Mouse (Mus musculus): ENCODE measurements at regions not wholly inside any gene's neighbourhood (a gene's known extent, or its start where the extent isn't known, plus 50 kb on each side); places are given as distances from the start of the nearest gene placed in this dataset.
A peak's percentile ranks its signal among the peaks of the same experiment; 100 is the strongest.

DNA sequence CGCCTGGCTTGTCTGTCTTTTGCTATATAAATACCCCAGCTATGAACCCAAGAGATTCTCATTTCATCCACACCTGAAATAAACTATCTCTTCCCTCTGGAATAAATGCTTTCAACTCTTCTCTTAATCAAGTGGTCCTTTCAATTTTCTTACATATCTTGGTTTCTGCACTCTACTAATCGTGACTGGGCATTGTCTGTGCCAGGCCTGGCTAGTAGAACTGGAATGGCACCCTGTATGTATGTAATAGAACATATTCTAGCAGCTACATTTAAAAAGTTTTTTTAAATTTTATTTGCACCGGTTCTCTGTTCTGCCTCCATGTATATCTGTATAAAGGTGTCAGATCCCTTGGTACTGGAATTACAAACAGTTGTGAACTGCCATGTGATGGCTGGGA, 68.2 kb upstream of the Zfp644 start:
- Histone ChIP-seq H3K4me1 (replicated peaks; ENCODE audit: control insufficient read depth, insufficient read depth, low read length) (no peaks in the 10 kb centered on the region), H3K4me2 (no peak overlapping the region), H3K27ac (ENCODE audit: low read depth, low read length) (no peak overlapping the region), H3K4me3 (ENCODE audit: low read depth, low read length) (no peak overlapping the region), H3K36me3 (ENCODE audit: control insufficient read depth, insufficient read depth, low read length) (no peaks in the 10 kb centered on the region), H3K9me3 (ENCODE audit: control insufficient read depth, low read length) (no peaks in the 10 kb centered on the region), H3K27me3 (replicated peaks; ENCODE audit: control insufficient read depth, insufficient read depth, low read length) (no peaks in the 10 kb centered on the region), H3K9ac (ENCODE audit: low read depth, low read length) (no peak overlapping the region)
- no peak for ATAC-seq (replicated peaks; ENCODE audit: low FRiP score)
- WGBS, result 77% methylated on average over 3 of the region's 3 CpGs
- DNase-seq (ENCODE audit: low spot score), result no peak

GRCm38 (mm10) chr5:106763283-106763682, 66.2 kb upstream of the Zfp644 start:
- Histone ChIP-seq H3K36me3 (ENCODE audit: control insufficient read depth, insufficient read depth, low read length) (no peaks in the 10 kb centered on the region), H3K4me3 (ENCODE audit: low read depth, low read length) (no peak overlapping the region), H3K4me2 (no peak overlapping the region), H3K9me3 (ENCODE audit: control insufficient read depth, low read length) (no peaks in the 10 kb centered on the region), H3K27ac (ENCODE audit: low read depth, low read length) (no peak overlapping the region), H3K9ac (ENCODE audit: low read depth, low read length) (no peak overlapping the region), H3K27me3 (replicated peaks; ENCODE audit: control insufficient read depth, insufficient read depth, low read length) (peaks cover 4% of the 10 kb centered on the region; the same call in 1 of the 2 replicates), H3K4me1 (replicated peaks; ENCODE audit: control insufficient read depth, insufficient read depth, low read length) (no peaks in the 10 kb centered on the region)
- ATAC-seq (replicated peaks; ENCODE audit: low FRiP score) (no peak), DNase-seq (ENCODE audit: low spot score) (no peak)
- 59% methylated on average over 3 of the region's 3 CpGs for WGBS

GRCm38 (mm10) chr5:106758036-106758435, 60.9 kb upstream of the Zfp644 start:
- no peak overlapping the region for H3K27ac ChIP-seq (ENCODE audit: low read depth, low read length)
- DNase-seq (ENCODE audit: low spot score), result no peak
- H3K9me3 ChIP-seq (ENCODE audit: control insufficient read depth, low read length), result no peaks in the 10 kb centered on the region
- H3K4me3 ChIP-seq (ENCODE audit: low read depth, low read length), result no peak overlapping the region
- H3K4me1 ChIP-seq (replicated peaks; ENCODE audit: control insufficient read depth, insufficient read depth, low read length), result peaks cover 3% of the 10 kb centered on the region; the same call in 1 of the 2 replicates
- no peaks in the 10 kb centered on the region for H3K36me3 ChIP-seq (ENCODE audit: control insufficient read depth, insufficient read depth, low read length)
- no peak for ATAC-seq (replicated peaks; ENCODE audit: low FRiP score)
- 14% methylated on average over 16 of the region's 16 CpGs for WGBS
- H3K9ac ChIP-seq (ENCODE audit: low read depth, low read length), result no peak overlapping the region
- H3K4me2 ChIP-seq, result peak overlapping the region; percentile 55
- H3K27me3 ChIP-seq (replicated peaks; ENCODE audit: control insufficient read depth, insufficient read depth, low read length), result peaks cover 27% of the 10 kb centered on the region

GRCm38 (mm10) chr5:106757436-106757835, 60.3 kb upstream of the Zfp644 start:
- peak; percentile 39 for DNase-seq (ENCODE audit: low spot score)
- no peak for ATAC-seq (replicated peaks; ENCODE audit: low FRiP score)
- H3K9ac ChIP-seq (ENCODE audit: low read depth, low read length), result no peak overlapping the region
- H3K27ac ChIP-seq (ENCODE audit: low read depth, low read length), result no peak overlapping the region
- H3K4me3 ChIP-seq (ENCODE audit: low read depth, low read length), result peak overlapping the region; percentile 21; the same call in 1 of the 2 replicates
- peak overlapping the region; percentile 55 for H3K4me2 ChIP-seq
- WGBS, result 2% methylated on average over 14 of the region's 14 CpGs
- H3K36me3 ChIP-seq (ENCODE audit: control insufficient read depth, insufficient read depth, low read length), result no peaks in the 10 kb centered on the region
- peaks cover 27% of the 10 kb centered on the region for H3K27me3 ChIP-seq (replicated peaks; ENCODE audit: control insufficient read depth, insufficient read depth, low read length)
- peaks cover 3% of the 10 kb centered on the region; the same call in 1 of the 2 replicates for H3K4me1 ChIP-seq (replicated peaks; ENCODE audit: control insufficient read depth, insufficient read depth, low read length)
- H3K9me3 ChIP-seq (ENCODE audit: control insufficient read depth, low read length), result no peaks in the 10 kb centered on the region

- WGBS, result 7% methylated on average over 10 of the region's 10 CpGs
- Histone ChIP-seq H3K36me3 (ENCODE audit: control insufficient read depth, insufficient read depth, low read length) (no peaks in the 10 kb centered on the region), H3K4me2 (peak overlapping the region; percentile 55), H3K9ac (ENCODE audit: low read depth, low read length) (no peak overlapping the region), H3K9me3 (ENCODE audit: control insufficient read depth, low read length) (no peaks in the 10 kb centered on the region), H3K27ac (ENCODE audit: low read depth, low read length) (no peak overlapping the region), H3K4me1 (replicated peaks; ENCODE audit: control insufficient read depth, insufficient read depth, low read length) (peaks cover 3% of the 10 kb centered on the region; the same call in 1 of the 2 replicates), H3K27me3 (replicated peaks; ENCODE audit: control insufficient read depth, insufficient read depth, low read length) (peaks cover 27% of the 10 kb centered on the region), H3K4me3 (ENCODE audit: low read depth, low read length) (peak overlapping the region; percentile 21; the same call in 1 of the 2 replicates)
- ATAC-seq (replicated peaks; ENCODE audit: low FRiP score) (peak; percentile 36), DNase-seq (ENCODE audit: low spot score) (peak; percentile 33)
Observed at GRCm38 (mm10) chr5:106756937-106757371, 59.9 kb upstream of the Zfp644 start.

GRCm38 (mm10) chr5:106753289-106753688, 56.2 kb upstream of the Zfp644 start:
- Histone ChIP-seq H3K36me3 (ENCODE audit: control insufficient read depth, insufficient read depth, low read length) (no peaks in the 10 kb centered on the region), H3K4me2 (no peak overlapping the region), H3K4me3 (ENCODE audit: low read depth, low read length) (no peak overlapping the region), H3K9me3 (ENCODE audit: control insufficient read depth, low read length) (no peaks in the 10 kb centered on the region), H3K27me3 (replicated peaks; ENCODE audit: control insufficient read depth, insufficient read depth, low read length) (peaks cover 23% of the 10 kb centered on the region), H3K4me1 (replicated peaks; ENCODE audit: control insufficient read depth, insufficient read depth, low read length) (peaks cover 3% of the 10 kb centered on the region; the same call in 1 of the 2 replicates), H3K9ac (ENCODE audit: low read depth, low read length) (no peak overlapping the region), H3K27ac (ENCODE audit: low read depth, low read length) (no peak overlapping the region)
- DNase-seq (ENCODE audit: low spot score), result no peak
- WGBS, result 64% methylated on average over 1 of the region's 1 CpGs
- ATAC-seq (replicated peaks; ENCODE audit: low FRiP score), result no peak

DNA sequence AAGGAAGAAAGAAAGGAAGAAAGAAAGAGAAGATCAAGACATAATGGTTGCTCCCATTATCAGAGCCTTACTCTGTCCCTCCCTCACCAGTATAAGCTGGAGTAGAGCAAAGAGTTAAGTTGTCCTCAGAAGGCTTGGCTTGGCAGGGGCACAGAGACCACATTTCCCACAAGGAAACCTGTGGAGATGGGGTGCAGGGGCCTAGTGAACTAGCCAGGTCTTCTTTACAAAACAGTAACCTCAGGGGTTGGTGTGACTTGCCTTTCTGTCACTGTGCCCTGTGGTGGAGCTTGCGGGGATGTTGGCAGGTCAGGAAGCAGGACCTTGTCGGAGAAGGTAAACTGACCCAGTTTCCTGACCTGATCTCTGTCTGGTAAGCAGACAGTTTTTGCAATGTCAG, 53.1 kb upstream of the Zfp644 start:
- H3K36me3 ChIP-seq (ENCODE audit: control insufficient read depth, insufficient read depth, low read length), result no peaks in the 10 kb centered on the region
- no peaks in the 10 kb centered on the region for H3K4me1 ChIP-seq (replicated peaks; ENCODE audit: control insufficient read depth, insufficient read depth, low read length)
- H3K9ac ChIP-seq (ENCODE audit: low read depth, low read length), result no peak overlapping the region
- DNase-seq (ENCODE audit: low spot score) (no peak), ATAC-seq (replicated peaks; ENCODE audit: low FRiP score) (no peak)
- no peak overlapping the region for H3K4me2 ChIP-seq
- H3K27me3 ChIP-seq (replicated peaks; ENCODE audit: control insufficient read depth, insufficient read depth, low read length), result no peaks in the 10 kb centered on the region; the same call in 1 of the 2 replicates
- H3K27ac ChIP-seq (ENCODE audit: low read depth, low read length), result no peak overlapping the region
- 83% methylated on average over 2 of the region's 2 CpGs for WGBS
- H3K9me3 ChIP-seq (ENCODE audit: control insufficient read depth, low read length), result no peaks in the 10 kb centered on the region
- H3K4me3 ChIP-seq (ENCODE audit: low read depth, low read length), result no peak overlapping the region

DNA sequence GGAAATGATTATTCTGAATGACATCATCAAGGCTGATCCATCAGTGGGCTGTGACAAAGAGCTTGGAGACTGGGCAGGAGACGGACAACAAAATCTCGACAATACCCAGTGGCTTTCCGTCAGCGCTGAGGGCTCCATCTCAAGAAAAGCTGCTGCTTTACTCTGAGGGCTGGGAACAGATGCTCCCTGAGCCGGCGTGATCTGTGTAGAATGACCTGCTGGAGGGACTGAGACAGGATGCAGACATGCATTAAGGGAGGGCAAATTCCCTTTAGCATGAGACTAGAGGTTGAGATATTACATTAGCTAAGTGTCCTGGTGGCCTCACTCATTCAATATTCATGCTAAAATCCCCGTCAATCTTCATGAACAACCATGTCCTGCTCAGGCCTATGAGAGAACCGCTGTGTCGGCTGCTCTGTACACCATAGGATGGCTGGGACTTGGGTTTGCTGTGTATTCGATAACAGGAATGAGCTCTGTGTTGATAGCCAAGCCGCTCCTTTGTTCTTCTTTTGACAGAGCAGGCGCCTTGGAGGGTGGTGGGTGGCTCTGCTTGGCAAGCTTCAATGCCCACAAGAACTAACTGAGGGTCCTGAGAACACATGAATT, 51.5 kb upstream of the Zfp644 start:
- Histone ChIP-seq H3K4me2 (no peak overlapping the region), H3K9me3 (ENCODE audit: control insufficient read depth, low read length) (no peaks in the 10 kb centered on the region), H3K9ac (ENCODE audit: low read depth, low read length) (no peak overlapping the region), H3K27me3 (replicated peaks; ENCODE audit: control insufficient read depth, insufficient read depth, low read length) (no peaks in the 10 kb centered on the region; the same call in 1 of the 2 replicates), H3K27ac (ENCODE audit: low read depth, low read length) (no peak overlapping the region), H3K36me3 (ENCODE audit: control insufficient read depth, insufficient read depth, low read length) (no peaks in the 10 kb centered on the region), H3K4me1 (replicated peaks; ENCODE audit: control insufficient read depth, insufficient read depth, low read length) (no peaks in the 10 kb centered on the region), H3K4me3 (ENCODE audit: low read depth, low read length) (no peak overlapping the region)
- no peak for ATAC-seq (replicated peaks; ENCODE audit: low FRiP score)
- 71% methylated on average over 12 of the region's 12 CpGs for WGBS
- no peak for DNase-seq (ENCODE audit: low spot score)
